Mouse (Mus musculus): ENCODE results near the gene B230219D22Rik.

DNA sequence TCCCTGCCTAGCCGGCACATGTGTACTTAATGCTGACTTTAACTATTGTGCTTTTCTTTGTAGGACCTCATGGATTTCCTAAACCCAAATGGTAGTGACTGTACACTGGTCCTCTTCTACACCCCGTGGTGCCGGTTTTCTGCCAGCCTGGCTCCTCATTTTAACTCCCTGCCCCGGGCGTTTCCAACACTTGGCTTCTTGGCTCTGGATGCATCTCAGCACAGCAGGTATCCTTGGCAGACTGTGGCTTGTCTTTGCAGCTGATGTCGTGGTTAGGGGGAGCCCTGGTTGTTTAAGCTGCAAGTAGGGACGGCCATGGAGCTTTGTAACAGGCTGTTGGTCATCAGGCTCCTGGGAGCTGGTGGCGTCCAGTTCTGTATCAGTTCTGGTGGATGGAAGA lies 28.6 kb downstream of the B230219D22Rik start:
- TF ChIP-seq EP300 (IDR thresholded peaks at IDR 0.05; ENCODE audit: low read depth) = no peak
- TF ChIP-seq CTCF (IDR thresholded peaks at IDR 0.05; ENCODE audit: low read depth) = no peak

All from heart, postnatal 0 days (tissue).